Mouse (Mus musculus) ES-E14 (cell line): Measurements from ENCODE around the gene Tns1.

Experiments used
- CHD2 ChIP-seq: IDR thresholded peaks from 2 replicates; pipeline ENCODE4 v1.6.1; 2014; ENCODE audit warnings: mild to moderate bottlenecking, low read depth, low read length, inconsistent platforms
- HCFC1 ChIP-seq: IDR thresholded peaks from 2 replicates; pipeline ENCODE4 v1.6.1; 2012; ENCODE audit warnings: low read length, inconsistent platforms, borderline replicate concordance; ENCODE audit not compliant: insufficient read depth
- MAFK ChIP-seq: IDR thresholded peaks from 2 replicates; pipeline ENCODE4 v1.6.1; 2014; ENCODE audit warnings: mild to moderate bottlenecking, low read depth, low read length, inconsistent platforms; ENCODE audit not compliant: insufficient read depth
- ZC3H11A ChIP-seq: IDR thresholded peaks from 2 replicates; pipeline ENCODE4 v1.6.1; 2012; ENCODE audit warnings: low read depth, mild to moderate bottlenecking, inconsistent platforms, low read length, borderline replicate concordance
- ZNF384 ChIP-seq: IDR thresholded peaks from 2 replicates; pipeline ENCODE4 v1.6.1; 2012; ENCODE audit warnings: low read depth, low read length, inconsistent platforms

DNA sequence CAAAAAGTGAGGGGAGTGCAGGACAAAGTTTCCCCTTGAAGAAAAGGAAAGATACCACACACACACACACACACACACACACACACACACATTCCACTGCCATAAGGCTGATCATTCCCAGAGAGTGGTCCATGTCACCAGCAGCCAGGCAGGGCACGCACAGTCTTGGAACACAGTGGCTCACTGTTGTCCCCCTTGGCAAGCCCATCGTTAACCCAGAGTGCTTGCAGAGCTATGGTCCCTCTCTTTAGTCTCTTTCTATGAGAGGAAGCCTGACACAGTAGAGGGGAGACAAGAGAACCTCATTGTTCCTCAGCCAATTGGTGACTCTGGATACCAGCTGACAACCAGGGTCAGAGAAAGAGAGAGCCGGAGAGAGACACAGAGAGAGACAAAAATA lies 179.9 kb downstream of the Tns1 start:
- no peak for TF ChIP-seq ZNF384
- no peak for TF ChIP-seq ZC3H11A
- no peak for TF ChIP-seq CHD2
- TF ChIP-seq MAFK: no peak
- no peak for TF ChIP-seq HCFC1
